In genomic region chr11:75044333-75044732, GRCm38 (mm10) we compare ENCODE assay signal across 12 mouse cellular contexts.
DNase-seq lines count a peak whose midpoint lies in the region; ATAC-seq and TF ChIP-seq lines count a peak whose summit lies in the region.
"Had no signal": no experiment of that assay in that cellular context is flagged by ENCODE, and none has a peak within 500 bp of the region (broad histone marks: within the 10 kb centered on the region; RNA-seq: fewer than 3 reads in every experiment).

No protein-coding gene starts in this region.

- TF ChIP-seq CTCF in intestine, postnatal 0 days (IDR thresholded peaks at IDR 0.05; ENCODE audit: low read depth), result no peak
- no peak for TF ChIP-seq CTCF in lung, postnatal 0 days (IDR thresholded peaks at IDR 0.05)
- TF ChIP-seq CTCF in heart, postnatal 0 days (IDR thresholded peaks at IDR 0.05; ENCODE audit: low read depth), result no peak

- 54% methylated on average over 3 of the region's 3 CpGs for WGBS in intestine, embryonic 14.5 days
- 76% methylated on average over 3 of the region's 3 CpGs for WGBS in intestine, postnatal 0 days
- WGBS in lung, postnatal 0 days, result 72% methylated on average over 3 of the region's 3 CpGs
- WGBS in heart, postnatal 0 days, result 67% methylated on average over 3 of the region's 3 CpGs
- 56% methylated on average over 3 of the region's 3 CpGs for whole genome bisulfite sequencing in stomach, embryonic 15.5 days

- no peak overlapping the region for H3K4me3 ChIP-seq in intestine, embryonic 14.5 days (ENCODE audit: low read depth, low read length)
- no peak overlapping the region for H3K4me3 ChIP-seq in intestine, postnatal 0 days (ENCODE audit: low read depth, low read length)
- no peak overlapping the region for H3K4me3 ChIP-seq in lung, postnatal 0 days (ENCODE audit: low read depth, low read length)
- H3K4me3 ChIP-seq in heart, postnatal 0 days (ENCODE audit: low read depth, low read length), result no peak overlapping the region
- no peak overlapping the region for H3K4me3 ChIP-seq in stomach, embryonic 15.5 days (replicated peaks)

- H3K4me2 ChIP-seq in intestine, embryonic 14.5 days (ENCODE audit: low read length), result no peak overlapping the region
- no peak overlapping the region for H3K4me2 ChIP-seq in intestine, postnatal 0 days (replicated peaks; ENCODE audit: low read depth)
- H3K4me2 ChIP-seq in lung, postnatal 0 days (replicated peaks; ENCODE audit: low read depth, low read length), result no peak overlapping the region
- no peak overlapping the region for H3K4me2 ChIP-seq in heart, postnatal 0 days (ENCODE audit: low read depth, low read length)
- H3K4me2 ChIP-seq in stomach, embryonic 15.5 days, result no peak overlapping the region

- H3K9ac ChIP-seq in intestine, embryonic 14.5 days (ENCODE audit: low read length), result no peak overlapping the region
- H3K9ac ChIP-seq in intestine, postnatal 0 days (ENCODE audit: low read depth, low read length), result no peak overlapping the region
- no peak overlapping the region for H3K9ac ChIP-seq in lung, postnatal 0 days (replicated peaks; ENCODE audit: low read depth)
- no peak overlapping the region for H3K9ac ChIP-seq in heart, postnatal 0 days (replicated peaks; ENCODE audit: low read depth, low read length)
- H3K9ac ChIP-seq in stomach, embryonic 15.5 days, result no peak overlapping the region

- H3K27me3 ChIP-seq in intestine, embryonic 14.5 days (replicated peaks; ENCODE audit: control insufficient read depth, insufficient read depth, low read length), result no peaks in the 10 kb centered on the region
- H3K27me3 ChIP-seq in intestine, postnatal 0 days (replicated peaks; ENCODE audit: control insufficient read depth, insufficient read depth, low read length), result no peaks in the 10 kb centered on the region
- H3K27me3 ChIP-seq in lung, postnatal 0 days (replicated peaks; ENCODE audit: insufficient read depth, low read length), result no peaks in the 10 kb centered on the region
- H3K27me3 ChIP-seq in heart, postnatal 0 days (ENCODE audit: control insufficient read depth, insufficient read depth, low read length), result no peaks in the 10 kb centered on the region
- no peaks in the 10 kb centered on the region for H3K27me3 ChIP-seq in stomach, embryonic 15.5 days (replicated peaks)

- no peak for TF ChIP-seq EP300 in lung, postnatal 0 days (IDR thresholded peaks at IDR 0.05)
- TF ChIP-seq EP300 in heart, postnatal 0 days (IDR thresholded peaks at IDR 0.05; ENCODE audit: low read depth), result no peak

- H3K9me3 ChIP-seq in intestine, embryonic 14.5 days (ENCODE audit: control insufficient read depth, low read length), result no peaks in the 10 kb centered on the region
- H3K9me3 ChIP-seq in intestine, postnatal 0 days (ENCODE audit: control insufficient read depth), result no peaks in the 10 kb centered on the region
- no peaks in the 10 kb centered on the region for H3K9me3 ChIP-seq in lung, postnatal 0 days (ENCODE audit: low read length)
- no peaks in the 10 kb centered on the region for H3K9me3 ChIP-seq in heart, postnatal 0 days (replicated peaks; ENCODE audit: control insufficient read depth, low read length)
- H3K9me3 ChIP-seq in stomach, embryonic 15.5 days, result no peaks in the 10 kb centered on the region

- DNase-seq in intestine, embryonic 14.5 days (ENCODE audit: low spot score), result no peak
- no peak for DNase-seq in lung, postnatal 0 days (ENCODE audit: low spot score)
- DNase-seq in lung, postnatal 4 days, result no peak
- DNase-seq in heart, postnatal 0 days (ENCODE audit: low spot score), result no peak
- DNase-seq in adrenal gland, adult 18-20 months (ENCODE audit: low spot score in 2 of 2), result no peak
- no peak for DNase-seq in urinary bladder, postnatal 36 days (ENCODE audit: low spot score in 2 of 2)
- DNase-seq: adrenal gland, adult 8-10 months; gastrocnemius, postnatal 10 days; lung, postnatal 10 days; thymus, postnatal 14 days had no signal

- ATAC-seq in intestine, embryonic 14.5 days (replicated peaks; ENCODE audit: low FRiP score, low TSS enrichment, low read depth), result no peak
- ATAC-seq in intestine, postnatal 0 days, result no peak
- no peak for ATAC-seq in lung, postnatal 0 days
- no peak for ATAC-seq in heart, postnatal 0 days (ENCODE audit: insufficient read depth, low read depth)
- no peak for ATAC-seq in stomach, embryonic 15.5 days (ENCODE audit: insufficient read depth, low FRiP score, low read depth)

- peak overlapping the region; percentile 76 for H3K27ac ChIP-seq in intestine, embryonic 14.5 days (ENCODE audit: low read depth)
- no peak overlapping the region; the same call in 1 of the 2 replicates for H3K27ac ChIP-seq in intestine, postnatal 0 days (ENCODE audit: low read depth, low read length)
- H3K27ac ChIP-seq in lung, postnatal 0 days (ENCODE audit: low read length), result peak overlapping the region; percentile 20; the same call in 1 of the 2 replicates
- H3K27ac ChIP-seq in heart, postnatal 0 days (ENCODE audit: low read depth), result peak overlapping the region; percentile 60
- peak overlapping the region; percentile 70 for H3K27ac ChIP-seq in stomach, embryonic 15.5 days

- peaks cover 25% of the 10 kb centered on the region for H3K36me3 ChIP-seq in intestine, embryonic 14.5 days (ENCODE audit: control insufficient read depth, insufficient read depth, low read length)
- H3K36me3 ChIP-seq in intestine, postnatal 0 days (ENCODE audit: control insufficient read depth, insufficient read depth), result peaks cover 22% of the 10 kb centered on the region
- no peaks in the 10 kb centered on the region; the same call in 1 of the 2 replicates for H3K36me3 ChIP-seq in lung, postnatal 0 days (ENCODE audit: insufficient read depth, low read length)
- peaks cover 25% of the 10 kb centered on the region for H3K36me3 ChIP-seq in heart, postnatal 0 days (replicated peaks; ENCODE audit: control insufficient read depth, insufficient read depth, low read length)
- 0 out of 2 replicates have a peak, but pooled peaks cover 4% of the 10 kb centered on the region for H3K36me3 ChIP-seq in stomach, embryonic 15.5 days

- H3K4me1 ChIP-seq in intestine, embryonic 14.5 days (replicated peaks; ENCODE audit: control insufficient read depth, insufficient read depth, low read length), result peaks cover 42% of the 10 kb centered on the region
- H3K4me1 ChIP-seq in intestine, postnatal 0 days (replicated peaks; ENCODE audit: control insufficient read depth, insufficient read depth, low read length), result peaks cover 4% of the 10 kb centered on the region
- H3K4me1 ChIP-seq in lung, postnatal 0 days (ENCODE audit: insufficient read depth, low read depth, low read length), result peaks cover 13% of the 10 kb centered on the region; the same call in 1 of the 2 replicates
- peaks cover 23% of the 10 kb centered on the region for H3K4me1 ChIP-seq in heart, postnatal 0 days (ENCODE audit: control insufficient read depth, insufficient read depth)
- H3K4me1 ChIP-seq in stomach, embryonic 15.5 days, result peaks cover 31% of the 10 kb centered on the region
